In genomic region chr7:132689722-132690121, GRCm38 (mm10) we compare ENCODE assay signal across 18 mouse cellular contexts.
DNase-seq lines count a peak whose midpoint lies in the region; ATAC-seq and TF ChIP-seq lines count a peak whose summit lies in the region.
"Had no signal": no experiment of that assay in that cellular context is flagged by ENCODE, and none has a peak within 500 bp of the region (broad histone marks: within the 10 kb centered on the region; RNA-seq: fewer than 3 reads in every experiment).

No protein-coding gene starts in this region.

- H3K36me3 ChIP-seq in forebrain, embryonic 10.5 days (replicated peaks): peaks cover 2% of the 10 kb centered on the region
- no peaks in the 10 kb centered on the region; the same call in 1 of the 2 replicates for H3K36me3 ChIP-seq in forebrain, postnatal 0 days (ENCODE audit: insufficient read depth)
- 0 out of 2 replicates have a peak, but pooled peaks cover under 1% of the 10 kb centered on the region for H3K36me3 ChIP-seq in heart, embryonic 16.5 days (ENCODE audit: control insufficient read depth, insufficient read depth)
- H3K36me3 ChIP-seq in lung, embryonic 15.5 days: no peaks in the 10 kb centered on the region
- peaks cover 2% of the 10 kb centered on the region; the same call in 1 of the 2 replicates for H3K36me3 ChIP-seq in limb, embryonic 13.5 days
- H3K36me3 ChIP-seq: G1E; midbrain, embryonic 15.5 days had no signal

- H3K4me1 ChIP-seq in forebrain, embryonic 10.5 days: peaks cover 36% of the 10 kb centered on the region
- no peaks in the 10 kb centered on the region for H3K4me1 ChIP-seq in forebrain, postnatal 0 days (ENCODE audit: insufficient read depth)
- H3K4me1 ChIP-seq in heart, embryonic 16.5 days (ENCODE audit: control insufficient read depth, insufficient read depth, low read length): peaks cover 32% of the 10 kb centered on the region
- H3K4me1 ChIP-seq in lung, embryonic 15.5 days: peaks cover 32% of the 10 kb centered on the region
- peaks cover 36% of the 10 kb centered on the region for H3K4me1 ChIP-seq in limb, embryonic 13.5 days
- H3K4me1 ChIP-seq: midbrain, embryonic 15.5 days had no signal

- DNase-seq in forebrain, embryonic 10.5 days (ENCODE audit: extremely low spot score, low spot score): no peak
- DNase-seq in forebrain, postnatal 0 days: no peak
- DNase-seq in heart, postnatal 25 days (ENCODE audit: low spot score): no peak
- DNase-seq in lung, adult 18-20 months: no peak
- DNase-seq: adrenal gland, postnatal 36 days; cerebellum, adult 2 months; kidney, adult 18-20 months; kidney, postnatal 14 days; retina, postnatal 1 day had no signal

- WGBS in forebrain, embryonic 10.5 days: 82% methylated on average over 5 of the region's 5 CpGs
- 85% methylated on average over 5 of the region's 5 CpGs for WGBS in forebrain, postnatal 0 days
- 55% methylated on average over 5 of the region's 5 CpGs for WGBS in heart, embryonic 16.5 days
- WGBS in lung, embryonic 15.5 days: 35% methylated on average over 5 of the region's 5 CpGs
- 67% methylated on average over 5 of the region's 5 CpGs for WGBS in limb, embryonic 13.5 days

- H3K27me3 ChIP-seq in forebrain, embryonic 10.5 days (ENCODE audit: poor library complexity, severe bottlenecking): no peaks in the 10 kb centered on the region
- H3K27me3 ChIP-seq in forebrain, postnatal 0 days (ENCODE audit: insufficient read depth, low read length): no peaks in the 10 kb centered on the region
- no peaks in the 10 kb centered on the region for H3K27me3 ChIP-seq in heart, embryonic 16.5 days (ENCODE audit: control insufficient read depth, insufficient read depth, low read length)
- H3K27me3 ChIP-seq in lung, embryonic 15.5 days: no peaks in the 10 kb centered on the region
- H3K27me3 ChIP-seq in limb, embryonic 13.5 days: no peaks in the 10 kb centered on the region
- H3K27me3 ChIP-seq: midbrain, embryonic 15.5 days had no signal

- H3K9ac ChIP-seq in forebrain, postnatal 0 days: no peak overlapping the region
- H3K9ac ChIP-seq in heart, embryonic 16.5 days (ENCODE audit: low read length): no peak overlapping the region
- no peak overlapping the region for H3K9ac ChIP-seq in lung, embryonic 15.5 days
- no peak overlapping the region for H3K9ac ChIP-seq in limb, embryonic 13.5 days
- H3K9ac ChIP-seq: liver, embryonic 14.5 days; midbrain, embryonic 15.5 days had no signal

- no peak overlapping the region for H3K4me2 ChIP-seq in forebrain, postnatal 0 days (ENCODE audit: low read depth)
- no peak overlapping the region for H3K4me2 ChIP-seq in heart, embryonic 16.5 days (ENCODE audit: low read depth, low read length)
- no peak overlapping the region for H3K4me2 ChIP-seq in lung, embryonic 15.5 days
- no peak overlapping the region for H3K4me2 ChIP-seq in limb, embryonic 13.5 days (replicated peaks)
- H3K4me2 ChIP-seq: midbrain, embryonic 15.5 days had no signal

- H3K9me3 ChIP-seq in forebrain, embryonic 10.5 days: peaks cover 3% of the 10 kb centered on the region; the same call in 1 of the 2 replicates
- no peaks in the 10 kb centered on the region for H3K9me3 ChIP-seq in forebrain, postnatal 0 days (ENCODE audit: low read length)
- peaks cover 2% of the 10 kb centered on the region for H3K9me3 ChIP-seq in heart, embryonic 16.5 days (replicated peaks; ENCODE audit: control insufficient read depth, low read length)
- H3K9me3 ChIP-seq in lung, embryonic 15.5 days: no peaks in the 10 kb centered on the region
- peaks cover 5% of the 10 kb centered on the region; the same call in 1 of the 2 replicates for H3K9me3 ChIP-seq in limb, embryonic 13.5 days
- H3K9me3 ChIP-seq: midbrain, embryonic 15.5 days had no signal

- ATAC-seq in forebrain, postnatal 0 days: no peak
- no peak for ATAC-seq in heart, embryonic 16.5 days (replicated peaks; ENCODE audit: extremely low read depth, insufficient read depth, low FRiP score)
- ATAC-seq in lung, embryonic 15.5 days (ENCODE audit: borderline replicate concordance, extremely low read depth, low FRiP score, low TSS enrichment): no peak
- ATAC-seq in limb, embryonic 13.5 days (ENCODE audit: low FRiP score, low read depth): no peak
- ATAC-seq in erythroblast, adult 5-6 weeks (replicated peaks; ENCODE audit: low FRiP score, poor library complexity, severe bottlenecking): no peak
- ATAC-seq: CD4-positive, CD25-positive, alpha-beta regulatory T cell, adult 4 months; forebrain, embryonic 14.5 days; midbrain, embryonic 15.5 days had no signal

- H3K27ac ChIP-seq in forebrain, embryonic 10.5 days: 0 out of 2 replicates have a peak overlapping the region, but pooled peaks have one; percentile 45
- H3K27ac ChIP-seq in forebrain, postnatal 0 days (ENCODE audit: low read depth, low read length): no peak overlapping the region
- peak overlapping the region; percentile 63; the same call in 1 of the 2 replicates for H3K27ac ChIP-seq in heart, embryonic 16.5 days (ENCODE audit: low read length)
- H3K27ac ChIP-seq in lung, embryonic 15.5 days: peak overlapping the region; percentile 92
- peak overlapping the region; percentile 62 for H3K27ac ChIP-seq in limb, embryonic 13.5 days
- H3K27ac ChIP-seq: liver, embryonic 14.5 days; midbrain, embryonic 15.5 days had no signal

- intact Hi-C loops in heart, postnatal 25 days (cut with DNase I): no loop called here

- H3K4me3 ChIP-seq in forebrain, embryonic 10.5 days: no peak overlapping the region
- no peak overlapping the region for H3K4me3 ChIP-seq in forebrain, postnatal 0 days (ENCODE audit: low read depth, low read length)
- no peak overlapping the region for H3K4me3 ChIP-seq in heart, embryonic 16.5 days (ENCODE audit: low read length)
- no peak overlapping the region for H3K4me3 ChIP-seq in lung, embryonic 15.5 days
- H3K4me3 ChIP-seq in limb, embryonic 13.5 days: no peak overlapping the region
- H3K4me3 ChIP-seq: midbrain, embryonic 15.5 days had no signal

- TF ChIP-seq CTCF in forebrain, postnatal 0 days (IDR thresholded peaks at IDR 0.05; ENCODE audit: low read depth): no peak
